12 mouse cellular contexts compared by ENCODE assay signal in genomic region chr13:49504510-49504909, GRCm38 (mm10). TPM values are rescaled to one million over a fixed set of nuclear protein-coding genes. Genes with fewer than 3 reads are reported as not detected.
DNase-seq lines count a peak whose midpoint lies in the region; ATAC-seq and TF ChIP-seq lines count a peak whose summit lies in the region.
"Had no signal": no experiment of that assay in that cellular context is flagged by ENCODE, and none has a peak within 500 bp of the region (broad histone marks: within the 10 kb centered on the region; RNA-seq: fewer than 3 reads in every experiment).

Gene Ecm2 (plus strand): TSS chr13:49504810.

- no peak within 1 kb of the TSS for H3K4me3 ChIP-seq in embryonic facial prominence, embryonic 14.5 days (ENCODE audit: low read depth, low read length)
- H3K4me3 ChIP-seq in embryonic facial prominence, embryonic 10.5 days = no peak within 1 kb of the TSS
- no peak within 1 kb of the TSS for H3K4me3 ChIP-seq in intestine, postnatal 0 days (ENCODE audit: low read depth, low read length)
- H3K4me3 ChIP-seq in intestine, embryonic 16.5 days (ENCODE audit: low read length) = no peak within 1 kb of the TSS
- no peak within 1 kb of the TSS for H3K4me3 ChIP-seq in testis, adult 2 months (ENCODE audit: control insufficient read depth, low read depth, low read length)
- H3K4me3 ChIP-seq: megakaryocyte, embryonic 14.5 days; neural tube, embryonic 12.5 days had no signal

- TF ChIP-seq CTCF in intestine, postnatal 0 days (IDR thresholded peaks at IDR 0.05; ENCODE audit: low read depth) = no peak
- TF ChIP-seq CTCF in testis, adult 2 months (IDR thresholded peaks at IDR 0.05; ENCODE audit: control insufficient read depth, insufficient read depth, insufficient replicate concordance, low read depth, low read length) = no peak

- no peaks in the 10 kb centered on the region for H3K9me3 ChIP-seq in embryonic facial prominence, embryonic 14.5 days (ENCODE audit: control insufficient read depth, low read length)
- no peaks in the 10 kb centered on the region for H3K9me3 ChIP-seq in embryonic facial prominence, embryonic 10.5 days
- H3K9me3 ChIP-seq in intestine, postnatal 0 days (ENCODE audit: control insufficient read depth) = no peaks in the 10 kb centered on the region
- no peaks in the 10 kb centered on the region for H3K9me3 ChIP-seq in intestine, embryonic 16.5 days (ENCODE audit: control insufficient read depth, low read length)
- H3K9me3 ChIP-seq: neural tube, embryonic 12.5 days had no signal

- peak within 1 kb of the TSS; percentile 20; the same call in 1 of the 2 replicates for H3K4me2 ChIP-seq in embryonic facial prominence, embryonic 14.5 days (ENCODE audit: low read depth, low read length)
- H3K4me2 ChIP-seq in intestine, postnatal 0 days (replicated peaks; ENCODE audit: low read depth) = peak within 1 kb of the TSS; percentile 10; the same call in 1 of the 2 replicates
- no peak within 1 kb of the TSS for H3K4me2 ChIP-seq in intestine, embryonic 16.5 days (ENCODE audit: low read depth, low read length)
- H3K4me2 ChIP-seq: neural tube, embryonic 12.5 days had no signal

- H3K9ac ChIP-seq in embryonic facial prominence, embryonic 14.5 days (ENCODE audit: low read depth, low read length) = peak within 1 kb of the TSS; percentile 30; the same call in 1 of the 2 replicates
- no peak within 1 kb of the TSS for H3K9ac ChIP-seq in intestine, postnatal 0 days (ENCODE audit: low read depth, low read length)
- no peak within 1 kb of the TSS for H3K9ac ChIP-seq in intestine, embryonic 16.5 days (ENCODE audit: low read depth, low read length)
- H3K9ac ChIP-seq: neural tube, embryonic 12.5 days had no signal

- no peaks in the 10 kb centered on the region for H3K27me3 ChIP-seq in embryonic facial prominence, embryonic 14.5 days (replicated peaks; ENCODE audit: control insufficient read depth, insufficient read depth, low read length)
- no peaks in the 10 kb centered on the region for H3K27me3 ChIP-seq in embryonic facial prominence, embryonic 10.5 days (replicated peaks; ENCODE audit: low read depth, poor library complexity, severe bottlenecking)
- no peaks in the 10 kb centered on the region for H3K27me3 ChIP-seq in intestine, postnatal 0 days (replicated peaks; ENCODE audit: control insufficient read depth, insufficient read depth, low read length)
- no peaks in the 10 kb centered on the region for H3K27me3 ChIP-seq in intestine, embryonic 16.5 days (replicated peaks; ENCODE audit: control insufficient read depth, insufficient read depth, low read length)
- H3K27me3 ChIP-seq in testis, adult 2 months (ENCODE audit: control insufficient read depth, insufficient read depth, low read length) = no peaks in the 10 kb centered on the region
- H3K27me3 ChIP-seq: megakaryocyte, embryonic 14.5 days; neural tube, embryonic 12.5 days had no signal

- WGBS in embryonic facial prominence, embryonic 14.5 days = 47% methylated on average over 4 of the region's 4 CpGs
- WGBS in embryonic facial prominence, embryonic 10.5 days = 74% methylated on average over 4 of the region's 4 CpGs
- WGBS in intestine, postnatal 0 days = 60% methylated on average over 4 of the region's 4 CpGs
- 56% methylated on average over 4 of the region's 4 CpGs for WGBS in intestine, embryonic 16.5 days

- H3K27ac ChIP-seq in embryonic facial prominence, embryonic 14.5 days (replicated peaks; ENCODE audit: low read depth, low read length) = peak within 1 kb of the TSS; percentile 48
- no peak within 1 kb of the TSS for H3K27ac ChIP-seq in embryonic facial prominence, embryonic 10.5 days (replicated peaks)
- no peak within 1 kb of the TSS for H3K27ac ChIP-seq in intestine, postnatal 0 days (ENCODE audit: low read depth, low read length)
- no peak within 1 kb of the TSS for H3K27ac ChIP-seq in intestine, embryonic 16.5 days (ENCODE audit: low read length)
- H3K27ac ChIP-seq in testis, adult 2 months (ENCODE audit: control insufficient read depth, insufficient read depth, low read depth, low read length) = peak within 1 kb of the TSS; percentile 73
- H3K27ac ChIP-seq: neural tube, embryonic 12.5 days had no signal

- peak; percentile 9 for DNase-seq in embryonic facial prominence, embryonic 14.5 days (ENCODE audit: low spot score)
- DNase-seq in embryonic facial prominence, embryonic 10.5 days (ENCODE audit: low spot score) = no peak
- no peak for DNase-seq in testis, postnatal 10 days (ENCODE audit: low spot score)
- DNase-seq in spleen, postnatal 10 days (ENCODE audit: low spot score in 2 of 2) = no peak
- DNase-seq in right cerebral cortex, adult 18-20 months = no peak
- DNase-seq: left cerebral cortex, postnatal 4 days had no signal

- ATAC-seq in embryonic facial prominence, embryonic 14.5 days (ENCODE audit: low read depth) = no peak
- ATAC-seq in intestine, postnatal 0 days = no peak
- ATAC-seq in intestine, embryonic 16.5 days = no peak
- ATAC-seq: inflammation-experienced regulatory T-cells, adult 6 months had no signal

- H3K4me1 ChIP-seq in embryonic facial prominence, embryonic 14.5 days (ENCODE audit: control insufficient read depth, insufficient read depth, low read length) = peaks cover 4% of the 10 kb centered on the region; the same call in 1 of the 2 replicates
- peaks cover 5% of the 10 kb centered on the region; the same call in 1 of the 2 replicates for H3K4me1 ChIP-seq in embryonic facial prominence, embryonic 10.5 days
- no peaks in the 10 kb centered on the region for H3K4me1 ChIP-seq in intestine, postnatal 0 days (replicated peaks; ENCODE audit: control insufficient read depth, insufficient read depth, low read length)
- no peaks in the 10 kb centered on the region for H3K4me1 ChIP-seq in intestine, embryonic 16.5 days (ENCODE audit: control insufficient read depth, insufficient read depth, low read length)
- no peaks in the 10 kb centered on the region for H3K4me1 ChIP-seq in testis, adult 2 months (ENCODE audit: control insufficient read depth, insufficient read depth, low read length)
- H3K4me1 ChIP-seq: neural tube, embryonic 12.5 days had no signal

- no peaks in the 10 kb centered on the region for H3K36me3 ChIP-seq in embryonic facial prominence, embryonic 14.5 days (ENCODE audit: control insufficient read depth, insufficient read depth, low read length)
- H3K36me3 ChIP-seq in embryonic facial prominence, embryonic 10.5 days (replicated peaks) = no peaks in the 10 kb centered on the region
- H3K36me3 ChIP-seq in intestine, postnatal 0 days (ENCODE audit: control insufficient read depth, insufficient read depth) = no peaks in the 10 kb centered on the region
- H3K36me3 ChIP-seq in intestine, embryonic 16.5 days (ENCODE audit: control insufficient read depth, insufficient read depth, low read length) = no peaks in the 10 kb centered on the region
- H3K36me3 ChIP-seq in testis, adult 2 months (ENCODE audit: control insufficient read depth, insufficient read depth, low read length) = no peaks in the 10 kb centered on the region
- H3K36me3 ChIP-seq: neural tube, embryonic 12.5 days had no signal

- TF ChIP-seq POLR2A in testis, adult 2 months (IDR thresholded peaks at IDR 0.05; ENCODE audit: control insufficient read depth, low read depth, low read length) = no peak

RNA-seq across cellular contexts. Expression of gene Ecm2, which starts in this region (rescaled TPM):
- 1.7 TPM in 2 replicates for polyA plus RNA-seq in embryonic facial prominence, embryonic 14.5 days (2014; fragmentation: Nextera tagmentation; extraction: Ambion mirVana)
- polyA plus RNA-seq in embryonic facial prominence, embryonic 10.5 days (2016; fragmentation: Nextera tagmentation; extraction: Ambion mirVana) = 0.40 and 0.47 TPM in 2 replicates
- polyA plus RNA-seq in intestine, postnatal 0 days (2015; fragmentation: Nextera tagmentation; extraction: Ambion mirVana) = 1.1 and 1.7 TPM in 2 replicates
- polyA plus RNA-seq in intestine, embryonic 16.5 days (2015; fragmentation: Nextera tagmentation; extraction: Ambion mirVana) = 0.62 and 0.82 TPM in 2 replicates
- polyA plus RNA-seq in testis, adult 2 months (2012; rRNA removed) = 0.42 and 0.96 TPM in 2 replicates

Comparison
In these comparisons a context has a peak if more than half of its experiments do, and no peak if none do; other contexts are left out.
1. H3K27ac ChIP-seq: peak in embryonic facial prominence, embryonic 14.5 days (single experiment) and testis, adult 2 months (single experiment); none in embryonic facial prominence, embryonic 10.5 days (single experiment), intestine, postnatal 0 days (single experiment) and intestine, embryonic 16.5 days (single experiment).